Comparison of ENCODE assay signal across 19 mouse cellular contexts in the genomic region with DNA sequence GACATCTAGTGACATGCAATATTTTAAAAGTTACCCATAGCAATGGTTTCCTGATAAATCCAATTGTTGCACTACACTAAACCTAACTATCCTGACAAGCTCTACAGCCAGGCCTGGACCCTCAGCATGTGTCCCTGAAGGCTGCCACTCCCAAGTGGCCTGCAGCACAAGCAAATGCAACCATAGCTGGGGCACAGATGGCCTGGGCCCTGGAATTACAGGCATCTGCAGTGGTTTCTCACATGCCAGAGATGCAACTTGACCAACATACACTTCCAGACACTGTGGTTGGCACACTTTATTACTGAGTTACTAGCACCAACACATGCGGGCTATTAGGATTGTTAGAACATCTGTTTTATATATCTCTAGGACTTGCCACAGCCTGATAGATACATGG.
DNase-seq lines count a peak whose midpoint lies in the region; ATAC-seq and TF ChIP-seq lines count a peak whose summit lies in the region.
"Had no signal": no experiment of that assay in that cellular context is flagged by ENCODE, and none has a peak within 500 bp of the region (broad histone marks: within the 10 kb centered on the region; RNA-seq: fewer than 3 reads in every experiment).

No protein-coding gene starts in this region.

- no peaks in the 10 kb centered on the region for H3K36me3 ChIP-seq in hindbrain, embryonic 14.5 days (replicated peaks; ENCODE audit: control insufficient read depth, insufficient read depth)
- no peaks in the 10 kb centered on the region for H3K36me3 ChIP-seq in hindbrain, embryonic 12.5 days
- H3K36me3 ChIP-seq in limb, embryonic 10.5 days = no peaks in the 10 kb centered on the region
- no peaks in the 10 kb centered on the region for H3K36me3 ChIP-seq in myocyte (ENCODE audit: control insufficient read depth, insufficient read depth)
- H3K36me3 ChIP-seq: embryonic facial prominence, embryonic 10.5 days; embryonic facial prominence, embryonic 12.5 days; forebrain, embryonic 15.5 days had no signal

- no peak for TF ChIP-seq POLR2A in myocyte (IDR thresholded peaks at IDR 0.05; ENCODE audit: insufficient read length, low read depth)

- H3K4me1 ChIP-seq in hindbrain, embryonic 14.5 days (replicated peaks; ENCODE audit: control insufficient read depth, insufficient read depth, low read length) = peaks cover 12% of the 10 kb centered on the region
- peaks cover 4% of the 10 kb centered on the region; the same call in 1 of the 2 replicates for H3K4me1 ChIP-seq in hindbrain, embryonic 12.5 days
- H3K4me1 ChIP-seq in limb, embryonic 10.5 days = 0 out of 2 replicates have a peak, but pooled peaks cover 3% of the 10 kb centered on the region
- H3K4me1 ChIP-seq: embryonic facial prominence, embryonic 10.5 days had no signal

- H3K27me3 ChIP-seq in hindbrain, embryonic 14.5 days (ENCODE audit: control insufficient read depth, insufficient read depth, low read length) = no peaks in the 10 kb centered on the region
- H3K27me3 ChIP-seq in hindbrain, embryonic 12.5 days = no peaks in the 10 kb centered on the region
- no peaks in the 10 kb centered on the region for H3K27me3 ChIP-seq in limb, embryonic 10.5 days (ENCODE audit: low read depth, poor library complexity, severe bottlenecking)
- H3K27me3 ChIP-seq in myocyte (ENCODE audit: control insufficient read depth, insufficient read depth, insufficient read length) = no peaks in the 10 kb centered on the region
- H3K27me3 ChIP-seq: embryonic facial prominence, embryonic 12.5 days; forebrain, embryonic 13.5 days; forebrain, embryonic 15.5 days had no signal

- no peak overlapping the region for H3K9ac ChIP-seq in hindbrain, embryonic 14.5 days
- H3K9ac ChIP-seq in hindbrain, embryonic 12.5 days = no peak overlapping the region
- H3K9ac ChIP-seq: embryonic facial prominence, embryonic 12.5 days; forebrain, embryonic 13.5 days; forebrain, embryonic 15.5 days; forebrain, postnatal 0 days had no signal

- no peak overlapping the region for H3ac ChIP-seq in myocyte (ENCODE audit: control insufficient read depth, insufficient read length)

- no peak overlapping the region for H3K4me2 ChIP-seq in hindbrain, embryonic 14.5 days (replicated peaks)
- no peak overlapping the region for H3K4me2 ChIP-seq in hindbrain, embryonic 12.5 days (replicated peaks)
- no peak overlapping the region for H3K4me2 ChIP-seq in myocyte (ENCODE audit: low read depth)
- H3K4me2 ChIP-seq: embryonic facial prominence, embryonic 12.5 days; forebrain, embryonic 13.5 days; forebrain, embryonic 15.5 days had no signal

- no peaks in the 10 kb centered on the region for H3K79me2 ChIP-seq in myocyte (ENCODE audit: control insufficient read depth, insufficient read depth)

- 0 out of 2 replicates have a peak overlapping the region, but pooled peaks have one; percentile 2 for H3K27ac ChIP-seq in hindbrain, embryonic 14.5 days
- no peak overlapping the region for H3K27ac ChIP-seq in hindbrain, embryonic 12.5 days
- H3K27ac ChIP-seq in limb, embryonic 10.5 days = no peak overlapping the region
- H3K27ac ChIP-seq: embryonic facial prominence, embryonic 10.5 days; embryonic facial prominence, embryonic 12.5 days; forebrain, embryonic 13.5 days; forebrain, embryonic 15.5 days had no signal

- 88% methylated on average over 1 of the region's 1 CpGs for WGBS in hindbrain, embryonic 14.5 days
- WGBS in hindbrain, embryonic 12.5 days = 93% methylated on average over 1 of the region's 1 CpGs
- 69% methylated on average over 1 of the region's 1 CpGs for WGBS in limb, embryonic 10.5 days

- H3K9me3 ChIP-seq in hindbrain, embryonic 14.5 days (ENCODE audit: control insufficient read depth, low read length) = no peaks in the 10 kb centered on the region
- H3K9me3 ChIP-seq in hindbrain, embryonic 12.5 days (replicated peaks) = no peaks in the 10 kb centered on the region
- H3K9me3 ChIP-seq in limb, embryonic 10.5 days (replicated peaks) = no peaks in the 10 kb centered on the region
- H3K9me3 ChIP-seq: embryonic facial prominence, embryonic 10.5 days; embryonic facial prominence, embryonic 12.5 days; forebrain, embryonic 13.5 days; forebrain, embryonic 15.5 days had no signal

- ATAC-seq in hindbrain, embryonic 14.5 days (ENCODE audit: low FRiP score) = no peak
- no peak for ATAC-seq in hindbrain, embryonic 12.5 days (ENCODE audit: low FRiP score)
- ATAC-seq: forebrain, embryonic 13.5 days; forebrain, embryonic 15.5 days; forebrain, postnatal 0 days had no signal

- no peak overlapping the region for H3K4me3 ChIP-seq in hindbrain, embryonic 14.5 days (replicated peaks; ENCODE audit: low read length)
- no peak overlapping the region for H3K4me3 ChIP-seq in hindbrain, embryonic 12.5 days
- no peak overlapping the region for H3K4me3 ChIP-seq in limb, embryonic 10.5 days
- H3K4me3 ChIP-seq in myocyte = no peak overlapping the region
- H3K4me3 ChIP-seq: embryonic facial prominence, embryonic 10.5 days; embryonic facial prominence, embryonic 12.5 days; forebrain, embryonic 13.5 days; forebrain, embryonic 15.5 days had no signal

- DNase-seq in hindbrain, embryonic 14.5 days (ENCODE audit: low spot score) = no peak
- DNase-seq in limb, embryonic 10.5 days (ENCODE audit: low spot score) = peak; percentile 27
- no peak for DNase-seq in layer of hippocampus, postnatal 36 days
- DNase-seq: adrenal gland, adult 2 months; adrenal gland, postnatal 10 days; adrenal gland, postnatal 25 days; cerebellum, adult 11 months; cerebellum, adult 18-20 months; cerebellum, adult 8-10 months; cerebellum, adult 9-11 months; cerebellum, postnatal 14 days; cerebellum, postnatal 36 days; forebrain, postnatal 0 days had no signal

TF ChIP-seq in myocyte, 11 proteins besides CTCF, POLR2A, EP300 and RAD21:
- TF ChIP-seq TCF12 (IDR thresholded peaks at IDR 0.05; ENCODE audit: insufficient read depth, poor library complexity, severe bottlenecking) (peak; percentile 50), E2F4 (IDR thresholded peaks at IDR 0.05; ENCODE audit: insufficient read depth) (no peak), USF1 (IDR thresholded peaks at IDR 0.05; ENCODE audit: low read depth) (no peak), MAX (IDR thresholded peaks at IDR 0.05; ENCODE audit: low read depth) (no peak), POLR2AphosphoS2 (IDR thresholded peaks at IDR 0.05; ENCODE audit: insufficient read length, low read depth) (no peak), TCF3 (IDR thresholded peaks at IDR 0.05; ENCODE audit: insufficient read length, low read depth) (peak; percentile 70), SRF (IDR thresholded peaks at IDR 0.05; ENCODE audit: control insufficient read depth, insufficient read length, low read depth) (no peak), REST (IDR thresholded peaks at IDR 0.05; ENCODE audit: insufficient read depth, insufficient read length) (no peak), MYOD1 (IDR thresholded peaks at IDR 0.05; ENCODE audit: control insufficient read depth in 1 of 3, insufficient read length in 2 of 3, low read depth in 2 of 3) (peak in 2 of 3 experiments; percentile 78 to 84), MYOG (IDR thresholded peaks at IDR 0.05; ENCODE audit: control insufficient read depth in 1 of 3, insufficient read depth in 1 of 3, insufficient read length in 2 of 3, low read depth in 2 of 3) (peak; percentile 62 to 96 (median 88)), CEBPB (IDR thresholded peaks at IDR 0.05; ENCODE audit: insufficient read depth, poor library complexity, severe bottlenecking) (no peak)
TF ChIP-seq in myocyte: peak in this region for 4.
